Mouse (Mus musculus) intestine, embryonic 15.5 days (tissue): ENCODE results near the gene Unc13d. TPM values are rescaled to one million over a fixed set of nuclear protein-coding genes. Genes with fewer than 3 reads are reported as not detected.

Experiments
- ATAC-seq: fragments of 200-750 bp; cut with Nextera tagmentation; 2 replicates; pipeline ENCODE4 v1.8.0; 2017; ENCODE audit warnings: moderate TSS enrichment, moderate library complexity
- H3K27ac ChIP-seq: fragments of 300-500 bp; sonication (generic); 2 replicates; pipeline ENCODE4 v1.5.1; 2015; ENCODE audit warnings: mild to moderate bottlenecking, inconsistent platforms
- H3K27me3 ChIP-seq: fragments of 300-500 bp; sonication (generic); replicated peaks from 2 replicates; pipeline ENCODE4 v1.6.1; 2015; ENCODE audit warnings: inconsistent platforms
- H3K36me3 ChIP-seq: fragments of 300-500 bp; sonication (generic); 2 replicates; pipeline ENCODE4 v1.6.1; 2015; ENCODE audit warnings: inconsistent platforms
- H3K4me1 ChIP-seq: fragments of 300-500 bp; sonication (generic); replicated peaks from 2 replicates; pipeline ENCODE4 v1.6.1; 2015; ENCODE audit warnings: inconsistent platforms
- H3K4me2 ChIP-seq: fragments of 300-500 bp; sonication (generic); replicated peaks from 2 replicates; pipeline ENCODE4 v1.6.1; 2015; ENCODE audit warnings: mild to moderate bottlenecking, inconsistent platforms
- H3K4me3 ChIP-seq: fragments of 300-500 bp; sonication (generic); replicated peaks from 2 replicates; pipeline ENCODE4 v1.5.1; 2015; ENCODE audit warnings: inconsistent platforms
- H3K9ac ChIP-seq: fragments of 300-500 bp; sonication (generic); 2 replicates; pipeline ENCODE4 v1.6.1; 2015; ENCODE audit warnings: inconsistent platforms
- H3K9me3 ChIP-seq: fragments of 300-500 bp; sonication (generic); 2 replicates; pipeline ENCODE4 v1.6.1; 2016; ENCODE audit warnings: inconsistent platforms
- WGBS: fragments of 180-500 bp; shearing (Covaris S2); methylation state at CpG from one replicate; pipeline ENCODE4 v1.1.7; 2015; 5-methylcytosine and 5-hydroxymethylcytosine counted together
- polyA plus RNA-seq: library from polyadenylated mRNA; unstranded; fragments of >200 nt; fragmentation: Nextera tagmentation; extraction: Ambion mirVana; gene quantifications from 2 replicates; pipeline ENCODE4 v1.2.1, GENCODE M21; 2015

The Unc13d gene
- polyA plus RNA-seq, 1 experiment from 2014 or later: 4.2 TPM

DNA sequence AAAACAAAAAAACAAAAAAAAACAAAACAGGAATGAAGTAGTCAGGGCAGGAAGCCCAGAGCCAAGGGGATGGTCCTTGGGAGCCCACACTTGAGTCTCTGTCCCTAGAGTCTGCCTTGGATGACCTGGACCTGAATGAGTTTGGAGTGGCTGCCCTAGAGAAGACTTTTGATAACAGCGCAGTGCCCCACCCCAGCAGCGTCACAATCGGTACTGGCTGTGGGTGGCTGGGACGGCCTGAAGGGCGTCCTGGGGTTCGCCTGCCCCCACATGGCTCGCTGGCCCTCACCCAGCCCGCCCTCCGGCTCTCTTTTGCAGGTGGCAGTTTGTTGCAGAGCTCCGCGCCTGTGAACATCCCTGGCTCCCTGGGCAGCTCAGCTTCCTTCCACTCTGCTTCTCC, 21.9 kb downstream of the Unc13d start:
- WGBS: 94% methylated on average over 11 of the region's 11 CpGs
- Histone ChIP-seq H3K36me3 (peaks cover 80% of the 10 kb centered on the region), H3K4me1 (no peaks in the 10 kb centered on the region), H3K4me2 (no peak overlapping the region), H3K4me3 (no peak overlapping the region), H3K27ac (no peak overlapping the region), H3K9me3 (no peaks in the 10 kb centered on the region), H3K27me3 (no peaks in the 10 kb centered on the region), H3K9ac (no peak overlapping the region)
- no peak for ATAC-seq

- peaks cover 87% of the 10 kb centered on the region for H3K36me3 ChIP-seq
- H3K9me3 ChIP-seq: no peaks in the 10 kb centered on the region
- 95% methylated on average over 9 of the region's 9 CpGs for WGBS
- no peak overlapping the region for H3K4me2 ChIP-seq
- H3K9ac ChIP-seq: no peak overlapping the region
- H3K4me1 ChIP-seq: no peaks in the 10 kb centered on the region
- H3K27me3 ChIP-seq: no peaks in the 10 kb centered on the region
- no peak for ATAC-seq
- no peak overlapping the region for H3K27ac ChIP-seq
- H3K4me3 ChIP-seq: no peak overlapping the region
Measured at GRCm38 (mm10) chr11:116053510-116054229, 24.1 kb downstream of the Unc13d start.

DNA sequence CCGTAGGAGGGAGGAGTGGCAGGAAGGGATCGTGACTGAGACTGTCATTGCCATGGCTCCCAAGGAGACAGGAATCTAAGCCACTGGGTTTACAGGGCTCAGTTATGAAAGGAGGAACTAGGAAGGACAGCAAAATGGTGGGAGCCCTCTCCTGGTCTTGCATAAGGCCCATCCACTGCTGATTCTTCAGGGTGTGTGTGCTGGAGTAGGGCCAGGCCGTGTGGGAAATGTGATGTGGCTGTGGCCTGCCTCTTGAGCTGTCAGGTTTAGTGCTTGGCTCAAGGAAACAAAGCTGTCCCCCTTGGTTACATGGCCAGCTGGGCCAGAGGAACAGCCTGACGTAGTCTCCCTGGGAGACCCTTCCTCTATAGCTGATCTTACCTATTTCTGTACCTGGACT, 27.6 kb downstream of the Unc13d start:
- no peak overlapping the region for H3K4me3 ChIP-seq
- no peak for ATAC-seq
- no peaks in the 10 kb centered on the region for H3K4me1 ChIP-seq
- no peaks in the 10 kb centered on the region for H3K9me3 ChIP-seq
- H3K4me2 ChIP-seq: no peak overlapping the region
- H3K27me3 ChIP-seq: no peaks in the 10 kb centered on the region
- no peak overlapping the region for H3K27ac ChIP-seq
- WGBS: 89% methylated on average over 4 of the region's 4 CpGs
- peaks cover 72% of the 10 kb centered on the region for H3K36me3 ChIP-seq
- H3K9ac ChIP-seq: no peak overlapping the region

- no peak overlapping the region for H3K27ac ChIP-seq
- no peak overlapping the region for H3K9ac ChIP-seq
- no peak overlapping the region for H3K4me2 ChIP-seq
- no peak for ATAC-seq
- peaks cover 67% of the 10 kb centered on the region for H3K36me3 ChIP-seq
- H3K9me3 ChIP-seq: no peaks in the 10 kb centered on the region
- H3K4me3 ChIP-seq: no peak overlapping the region
- 72% methylated on average over 2 of the region's 2 CpGs for WGBS
- no peaks in the 10 kb centered on the region for H3K27me3 ChIP-seq
- no peaks in the 10 kb centered on the region for H3K4me1 ChIP-seq
Measured at GRCm38 (mm10) chr11:116049610-116050009, 28.2 kb downstream of the Unc13d start.

- Histone ChIP-seq H3K9me3 (no peaks in the 10 kb centered on the region), H3K9ac (no peak overlapping the region), H3K4me3 (no peak overlapping the region), H3K27me3 (no peaks in the 10 kb centered on the region), H3K4me2 (no peak overlapping the region), H3K4me1 (no peaks in the 10 kb centered on the region), H3K27ac (no peak overlapping the region), H3K36me3 (peaks cover 43% of the 10 kb centered on the region)
- whole genome bisulfite sequencing: 97% methylated on average over 6 of the region's 6 CpGs
- no peak for ATAC-seq
Measured at GRCm38 (mm10) chr11:116045173-116045572, 32.6 kb downstream of the Unc13d start.

- Histone ChIP-seq H3K27ac (no peak overlapping the region), H3K36me3 (peaks cover 26% of the 10 kb centered on the region), H3K9me3 (no peaks in the 10 kb centered on the region), H3K4me1 (no peaks in the 10 kb centered on the region), H3K4me2 (no peak overlapping the region), H3K4me3 (no peak overlapping the region), H3K9ac (no peak overlapping the region), H3K27me3 (no peaks in the 10 kb centered on the region)
- WGBS: 100% methylated on average over 1 of the region's 1 CpGs
- ATAC-seq: no peak
Measured at GRCm38 (mm10) chr11:116043286-116043685, 34.5 kb downstream of the Unc13d start.

DNA sequence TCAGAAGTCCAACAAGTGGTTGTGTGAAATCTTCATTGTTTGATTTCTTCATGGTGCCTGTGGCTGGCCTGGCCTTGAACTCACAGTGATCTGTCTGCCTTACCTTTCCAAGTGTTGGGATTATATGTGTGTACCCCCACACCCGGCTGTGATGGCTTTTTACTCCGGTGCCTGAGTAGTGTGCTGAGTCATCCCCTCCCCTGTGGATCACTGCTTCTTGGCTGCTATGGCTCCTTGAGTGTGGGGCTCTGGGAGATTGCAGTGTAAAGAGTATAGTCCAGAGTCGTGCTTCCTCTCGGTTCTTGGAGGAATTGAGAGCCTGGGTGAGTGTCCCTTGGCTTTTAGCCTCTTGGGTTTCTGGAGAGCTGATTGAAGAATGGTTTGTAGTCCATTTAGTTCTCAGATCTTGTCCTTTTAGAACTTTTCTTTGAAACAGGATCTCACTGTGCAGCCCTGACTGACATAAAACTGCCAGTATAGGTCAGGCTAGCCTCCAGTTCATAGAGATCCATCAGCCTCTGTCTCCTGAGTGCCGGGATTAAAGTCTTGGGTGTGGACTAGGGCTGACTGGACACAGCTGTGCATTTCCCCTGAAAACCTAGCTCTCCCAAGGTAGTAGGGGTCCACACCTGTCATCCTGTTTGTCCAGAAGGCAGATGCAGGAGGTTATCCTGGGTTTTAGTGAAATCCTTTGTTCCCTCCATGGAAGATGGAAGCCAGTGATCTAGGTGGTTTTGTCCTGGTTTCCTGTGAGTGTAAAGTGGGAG, 35.2 kb downstream of the Unc13d start:
- Histone ChIP-seq H3K4me2 (no peak overlapping the region), H3K4me1 (no peaks in the 10 kb centered on the region), H3K27me3 (no peaks in the 10 kb centered on the region), H3K27ac (no peak overlapping the region), H3K4me3 (no peak overlapping the region), H3K9ac (no peak overlapping the region), H3K9me3 (no peaks in the 10 kb centered on the region), H3K36me3 (peaks cover 20% of the 10 kb centered on the region)
- no peak for ATAC-seq
- 83% methylated on average over 5 of the region's 5 CpGs for WGBS

DNA sequence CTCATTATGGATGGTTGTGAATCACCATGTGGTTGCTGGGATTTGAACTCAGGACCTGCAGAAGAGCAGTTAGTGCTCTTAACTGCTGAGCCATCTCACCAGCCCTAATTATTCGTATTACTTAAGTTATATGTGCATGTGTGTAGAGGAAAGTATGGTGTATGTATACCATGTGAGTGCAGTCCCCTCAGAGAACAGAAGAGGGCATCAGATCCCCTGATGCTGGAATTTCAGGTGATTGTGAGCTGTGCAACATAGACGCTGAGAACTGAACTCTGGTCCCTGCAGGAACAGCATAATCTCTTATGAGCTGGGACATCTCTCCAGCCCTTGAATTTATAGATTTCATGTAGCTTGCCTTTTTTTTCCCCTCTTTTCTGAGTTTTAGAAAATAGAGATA, 35.9 kb downstream of the Unc13d start:
- H3K4me3 ChIP-seq: no peak overlapping the region
- no peaks in the 10 kb centered on the region for H3K27me3 ChIP-seq
- WGBS: 99% methylated on average over 2 of the region's 2 CpGs
- H3K27ac ChIP-seq: no peak overlapping the region
- ATAC-seq: no peak
- H3K4me2 ChIP-seq: no peak overlapping the region
- H3K9me3 ChIP-seq: no peaks in the 10 kb centered on the region
- no peaks in the 10 kb centered on the region for H3K4me1 ChIP-seq
- H3K9ac ChIP-seq: no peak overlapping the region
- peaks cover 18% of the 10 kb centered on the region; the same call in 1 of the 2 replicates for H3K36me3 ChIP-seq

- 87% methylated on average over 6 of the region's 6 CpGs for WGBS
- Histone ChIP-seq H3K27ac (no peak overlapping the region), H3K9me3 (no peaks in the 10 kb centered on the region), H3K9ac (no peak overlapping the region), H3K4me1 (no peaks in the 10 kb centered on the region), H3K27me3 (no peaks in the 10 kb centered on the region), H3K4me2 (no peak overlapping the region), H3K36me3 (peaks cover 14% of the 10 kb centered on the region; the same call in 1 of the 2 replicates), H3K4me3 (no peak overlapping the region)
- ATAC-seq: no peak
Measured at GRCm38 (mm10) chr11:116040593-116040992, 37.2 kb downstream of the Unc13d start.

- 88% methylated on average over 9 of the region's 9 CpGs for WGBS
- Histone ChIP-seq H3K27me3 (no peaks in the 10 kb centered on the region), H3K9ac (no peak overlapping the region), H3K4me2 (no peak overlapping the region), H3K4me1 (peaks cover under 1% of the 10 kb centered on the region; the same call in 1 of the 2 replicates), H3K27ac (no peak overlapping the region), H3K9me3 (no peaks in the 10 kb centered on the region), H3K4me3 (no peak overlapping the region), H3K36me3 (peaks cover 12% of the 10 kb centered on the region; the same call in 1 of the 2 replicates)
- ATAC-seq: no peak
Measured at GRCm38 (mm10) chr11:116037826-116038225, 39.9 kb downstream of the Unc13d start.

DNA sequence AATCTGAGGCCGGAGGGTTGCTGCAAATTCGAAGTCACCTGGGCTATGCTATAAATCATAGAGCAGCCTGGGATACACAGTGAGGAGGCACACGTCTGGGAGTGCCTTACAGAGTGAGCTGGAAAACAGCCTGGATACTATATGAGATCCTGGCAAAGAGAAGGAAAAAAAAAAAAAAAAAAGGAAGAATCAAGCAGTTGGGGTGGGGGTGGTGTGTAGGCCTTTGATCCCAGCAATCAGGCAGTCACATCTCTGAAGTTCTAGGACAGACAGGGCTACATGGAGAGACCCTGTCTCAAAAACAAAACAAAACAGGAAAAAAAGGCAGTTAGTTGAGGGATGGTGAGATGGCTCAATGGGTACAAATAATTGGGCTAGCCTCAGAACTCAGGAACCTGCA, 41.1 kb downstream of the Unc13d start:
- Histone ChIP-seq H3K36me3 (peaks cover 13% of the 10 kb centered on the region; the same call in 1 of the 2 replicates), H3K9me3 (no peaks in the 10 kb centered on the region), H3K27me3 (no peaks in the 10 kb centered on the region), H3K4me3 (no peak overlapping the region), H3K9ac (no peak overlapping the region), H3K4me1 (peaks cover 4% of the 10 kb centered on the region; the same call in 1 of the 2 replicates), H3K4me2 (no peak overlapping the region), H3K27ac (no peak overlapping the region)
- 84% methylated on average over 3 of the region's 3 CpGs for WGBS
- ATAC-seq: no peak

GRCm38 (mm10) chr11:116034584-116034983, 43.2 kb downstream of the Unc13d start:
- H3K4me2 ChIP-seq: no peak overlapping the region
- H3K27ac ChIP-seq: no peak overlapping the region
- 92% methylated on average over 6 of the region's 6 CpGs for WGBS
- ATAC-seq: no peak
- H3K36me3 ChIP-seq: peaks cover 4% of the 10 kb centered on the region; the same call in 1 of the 2 replicates
- no peaks in the 10 kb centered on the region for H3K27me3 ChIP-seq
- peaks cover 10% of the 10 kb centered on the region; the same call in 1 of the 2 replicates for H3K4me1 ChIP-seq
- no peak overlapping the region for H3K9ac ChIP-seq
- no peaks in the 10 kb centered on the region for H3K9me3 ChIP-seq
- no peak overlapping the region for H3K4me3 ChIP-seq
